ENCODE assay signal across 9 mouse cellular contexts in the genomic region with DNA sequence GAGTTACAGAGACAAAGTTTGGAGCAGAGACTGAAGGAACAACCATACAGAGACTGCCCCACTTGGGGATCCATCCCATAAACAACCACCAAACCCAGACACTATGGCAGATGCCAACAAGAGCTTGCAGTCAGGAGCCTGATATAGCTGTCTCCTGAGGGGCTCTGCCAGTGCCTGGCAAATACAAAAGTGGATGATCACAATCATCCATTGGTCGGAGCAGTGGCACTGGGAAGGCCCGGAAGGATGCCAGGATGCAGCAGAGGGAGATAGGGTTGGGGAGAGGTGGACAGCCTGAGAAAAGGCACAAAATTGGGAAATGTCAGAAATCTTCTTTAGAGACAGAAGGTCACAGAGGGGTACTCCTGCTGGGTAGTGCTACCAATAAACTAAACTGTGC. TPM values are rescaled to one million over a fixed set of nuclear protein-coding genes. Genes with fewer than 3 reads are reported as not detected.
A peak's percentile ranks its signal among the peaks of the same experiment; 100 is the strongest.
DNase-seq lines count a peak whose midpoint lies in the region; TF ChIP-seq lines count a peak whose summit lies in the region.
"Not testable (repeated sequence)": the region's sequence is repeated elsewhere in the genome, so short reads cannot be mapped to it uniquely, and the experiment has no call there.
"Had no signal": no experiment of that assay in that cellular context is flagged by ENCODE, and none has a peak within 500 bp of the region (broad histone marks: within the 10 kb centered on the region; RNA-seq: fewer than 3 reads in every experiment).

No protein-coding gene starts in this region.

- H3K4me1 ChIP-seq in heart, adult 2 months (ENCODE audit: control insufficient read depth, insufficient read depth, low read length): not testable (repeated sequence)
- H3K4me1 ChIP-seq in heart, embryonic 10.5 days: peaks cover 18% of the 10 kb centered on the region

- peak; percentile 89 for DNase-seq in heart, adult 11 months
- not testable (repeated sequence) for DNase-seq in heart, adult 2 months
- DNase-seq in heart, embryonic 10.5 days (ENCODE audit: low spot score): peak; percentile 59

- H3K79me2 ChIP-seq in heart, adult 2 months (replicated peaks; ENCODE audit: control insufficient read depth, insufficient read depth, low read length): not testable (repeated sequence)

- not testable (repeated sequence) for H3K27me3 ChIP-seq in heart, adult 2 months (ENCODE audit: control insufficient read depth, insufficient read depth, low read length); heart, embryonic 10.5 days (ENCODE audit: insufficient read depth, poor library complexity, severe bottlenecking)

- TF ChIP-seq EP300 in heart, adult 2 months (IDR thresholded peaks at IDR 0.05; ENCODE audit: insufficient read depth, low read depth, low read length): not testable (repeated sequence)

- not testable (repeated sequence) for H3K4me3 ChIP-seq in heart, adult 2 months; heart, embryonic 10.5 days

- not testable (repeated sequence) for TF ChIP-seq CTCF in heart, adult 2 months (IDR thresholded peaks at IDR 0.05)

- intact Hi-C loops in heart, adult 2 months (cut with DNase I): not testable (repeated sequence)

- H3K36me3 ChIP-seq in heart, adult 2 months (ENCODE audit: control insufficient read depth, insufficient read depth, low read length); heart, embryonic 10.5 days: not testable (repeated sequence)

- not testable (repeated sequence) for H3K9me3 ChIP-seq in heart, embryonic 10.5 days

- H3K27ac ChIP-seq in heart, adult 2 months: peak overlapping the region; percentile 75; the same call in 1 of the 2 replicates
- not testable (repeated sequence) for H3K27ac ChIP-seq in heart, embryonic 10.5 days

- not testable (repeated sequence) for TF ChIP-seq POLR2A in heart, adult 2 months (IDR thresholded peaks at IDR 0.05; ENCODE audit: insufficient read depth, low read depth, low read length)

- 98% methylated on average over 2 of the region's 2 CpGs for WGBS in heart, adult 2 months
- WGBS in heart, embryonic 10.5 days: 85% methylated on average over 2 of the region's 2 CpGs

- not testable (repeated sequence) for H3K9ac ChIP-seq in heart, adult 2 months (ENCODE audit: low read depth, low read length)

RNA-seq across cellular contexts. Expression of a gene that starts 40.2 kb away (rescaled TPM):
- 1 to 10 TPM in 1 of 2 experiments, under 1 TPM in 1; 0.81 to 1.6 TPM for total RNA-seq in heart, adult 2 months (2021)
- 1.3 and 3.1 TPM in 2 replicates for polyA plus RNA-seq in heart, adult 2 months (2012; rRNA removed)
- 0.14 and 0.20 TPM in 2 replicates for polyA plus RNA-seq in heart, embryonic 10.5 days (2016; fragmentation: Nextera tagmentation; extraction: Ambion mirVana)
- total RNA-seq: CH12.LX, MEL had no signal
- polyA plus RNA-seq: activated CD4-positive, CD25-positive, alpha-beta regulatory T cell, adult 4 months; C2C12; CD4-positive, CD25-positive, alpha-beta regulatory T cell, adult 4 months; G1E had no signal
